Mouse (Mus musculus): ENCODE data around the gene Kras. TPM values are rescaled to one million over a fixed set of nuclear protein-coding genes. Genes with fewer than 3 reads are reported as not detected.

The Kras gene
- polyA plus RNA-seq, 1 experiment = 101 TPM

GRCm38 (mm10) chr6:145182044-145182443 is 68.0 kb downstream of the Kras start:
- Histone ChIP-seq H3K9me3 (replicated peaks; ENCODE audit: control insufficient read depth, insufficient read depth, low read length, poor library complexity, severe bottlenecking) (no peaks in the 10 kb centered on the region), H3K4me1 (ENCODE audit: control insufficient read depth, insufficient read depth, low read length) (peaks cover under 1% of the 10 kb centered on the region)

GRCm38 (mm10) chr6:145179665-145180064 is 70.4 kb downstream of the Kras start:
- Histone ChIP-seq H3K4me3 (ENCODE audit: low read depth, low read length) (peak overlapping the region; percentile 6; the same call in 1 of the 2 replicates), H3K36me3 (ENCODE audit: control insufficient read depth, insufficient read depth, low read length, poor library complexity, severe bottlenecking) (no peaks in the 10 kb centered on the region), H3K9ac (ENCODE audit: low read depth, poor library complexity, severe bottlenecking) (no peak overlapping the region), H3K9me3 (replicated peaks; ENCODE audit: control insufficient read depth, insufficient read depth, low read length, poor library complexity, severe bottlenecking) (no peaks in the 10 kb centered on the region), H3K4me1 (ENCODE audit: control insufficient read depth, insufficient read depth, low read length) (peaks cover 9% of the 10 kb centered on the region), H3K27me3 (ENCODE audit: control insufficient read depth, insufficient read depth, low read length, poor library complexity, severe bottlenecking) (no peaks in the 10 kb centered on the region), H3K27ac (ENCODE audit: insufficient read depth, low read length) (no peak overlapping the region)
- no peak for TF ChIP-seq POLR2A (IDR thresholded peaks at IDR 0.05; ENCODE audit: insufficient read depth, low read length)
- TF ChIP-seq EP300 (IDR thresholded peaks at IDR 0.05; ENCODE audit: insufficient read depth, low read depth, low read length) = 0 out of 2 replicates have a peak, but pooled peaks have one; percentile 20
- TF ChIP-seq CTCF (IDR thresholded peaks at IDR 0.05; ENCODE audit: low read depth, low read length) = peak; percentile 66

More at GRCm38 (mm10) chr6:145182044-145182443, 68.0 kb downstream of the Kras start:
- TF ChIP-seq CTCF (IDR thresholded peaks at IDR 0.05; ENCODE audit: low read depth, low read length) (no peak), EP300 (IDR thresholded peaks at IDR 0.05; ENCODE audit: insufficient read depth, low read depth, low read length) (no peak), POLR2A (IDR thresholded peaks at IDR 0.05; ENCODE audit: insufficient read depth, low read length) (no peak)
- no peak overlapping the region for H3K27ac ChIP-seq (ENCODE audit: insufficient read depth, low read length)
- no peak overlapping the region for H3K4me3 ChIP-seq (ENCODE audit: low read depth, low read length)
- no peaks in the 10 kb centered on the region for H3K36me3 ChIP-seq (ENCODE audit: control insufficient read depth, insufficient read depth, low read length, poor library complexity, severe bottlenecking)
- H3K9ac ChIP-seq (ENCODE audit: low read depth, poor library complexity, severe bottlenecking) = no peak overlapping the region
- no peaks in the 10 kb centered on the region for H3K27me3 ChIP-seq (ENCODE audit: control insufficient read depth, insufficient read depth, low read length, poor library complexity, severe bottlenecking)

GRCm38 (mm10) chr6:145176474-145176873 is 73.6 kb downstream of the Kras start:
- H3K27me3 ChIP-seq (ENCODE audit: control insufficient read depth, insufficient read depth, low read length, poor library complexity, severe bottlenecking) = no peaks in the 10 kb centered on the region
- no peaks in the 10 kb centered on the region for H3K36me3 ChIP-seq (ENCODE audit: control insufficient read depth, insufficient read depth, low read length, poor library complexity, severe bottlenecking)
- H3K9ac ChIP-seq (ENCODE audit: low read depth, poor library complexity, severe bottlenecking) = no peak overlapping the region
- H3K27ac ChIP-seq (ENCODE audit: insufficient read depth, low read length) = peak overlapping the region; percentile 43
- peaks cover 12% of the 10 kb centered on the region for H3K4me1 ChIP-seq (ENCODE audit: control insufficient read depth, insufficient read depth, low read length)
- H3K9me3 ChIP-seq (replicated peaks; ENCODE audit: control insufficient read depth, insufficient read depth, low read length, poor library complexity, severe bottlenecking) = no peaks in the 10 kb centered on the region
- H3K4me3 ChIP-seq (ENCODE audit: low read depth, low read length) = peak overlapping the region; percentile 13; the same call in 1 of the 2 replicates
- no peak for TF ChIP-seq CTCF (IDR thresholded peaks at IDR 0.05; ENCODE audit: low read depth, low read length)
- peak; percentile 99 for TF ChIP-seq EP300 (IDR thresholded peaks at IDR 0.05; ENCODE audit: insufficient read depth, low read depth, low read length)

- Histone ChIP-seq H3K4me3 (ENCODE audit: low read depth, low read length) (peak overlapping the region; percentile 30; the same call in 1 of the 2 replicates), H3K36me3 (ENCODE audit: control insufficient read depth, insufficient read depth, low read length, poor library complexity, severe bottlenecking) (no peaks in the 10 kb centered on the region), H3K4me1 (ENCODE audit: control insufficient read depth, insufficient read depth, low read length) (peaks cover 12% of the 10 kb centered on the region), H3K27ac (ENCODE audit: insufficient read depth, low read length) (peak overlapping the region; percentile 42; the same call in 1 of the 2 replicates), H3K9ac (ENCODE audit: low read depth, poor library complexity, severe bottlenecking) (no peak overlapping the region), H3K9me3 (replicated peaks; ENCODE audit: control insufficient read depth, insufficient read depth, low read length, poor library complexity, severe bottlenecking) (no peaks in the 10 kb centered on the region), H3K27me3 (ENCODE audit: control insufficient read depth, insufficient read depth, low read length, poor library complexity, severe bottlenecking) (no peaks in the 10 kb centered on the region)
- TF ChIP-seq EP300 (IDR thresholded peaks at IDR 0.05; ENCODE audit: insufficient read depth, low read depth, low read length) (peak; percentile 46; the same call in 1 of the 2 replicates), POLR2A (IDR thresholded peaks at IDR 0.05; ENCODE audit: insufficient read depth, low read length) (no peak)
Measured at GRCm38 (mm10) chr6:145175571-145175981, 74.5 kb downstream of the Kras start.

- Histone ChIP-seq H3K36me3 (ENCODE audit: control insufficient read depth, insufficient read depth, low read length, poor library complexity, severe bottlenecking) (no peaks in the 10 kb centered on the region), H3K4me1 (ENCODE audit: control insufficient read depth, insufficient read depth, low read length) (peaks cover 12% of the 10 kb centered on the region), H3K4me3 (ENCODE audit: low read depth, low read length) (peak overlapping the region; percentile 14; the same call in 1 of the 2 replicates), H3K27me3 (ENCODE audit: control insufficient read depth, insufficient read depth, low read length, poor library complexity, severe bottlenecking) (no peaks in the 10 kb centered on the region), H3K27ac (ENCODE audit: insufficient read depth, low read length) (peak overlapping the region; percentile 61), H3K9ac (ENCODE audit: low read depth, poor library complexity, severe bottlenecking) (0 out of 2 replicates have a peak overlapping the region, but pooled peaks have one; percentile 6), H3K9me3 (replicated peaks; ENCODE audit: control insufficient read depth, insufficient read depth, low read length, poor library complexity, severe bottlenecking) (no peaks in the 10 kb centered on the region)
- TF ChIP-seq CTCF (IDR thresholded peaks at IDR 0.05; ENCODE audit: low read depth, low read length) (no peak), POLR2A (IDR thresholded peaks at IDR 0.05; ENCODE audit: insufficient read depth, low read length) (no peak), EP300 (IDR thresholded peaks at IDR 0.05; ENCODE audit: insufficient read depth, low read depth, low read length) (no peak)
Measured at GRCm38 (mm10) chr6:145173781-145174191, 76.3 kb downstream of the Kras start.

GRCm38 (mm10) chr6:145171892-145172606 is 78.0 kb downstream of the Kras start:
- H3K4me1 ChIP-seq (ENCODE audit: control insufficient read depth, insufficient read depth, low read length) = peaks cover 12% of the 10 kb centered on the region
- TF ChIP-seq CTCF (IDR thresholded peaks at IDR 0.05; ENCODE audit: low read depth, low read length) = no peak
- no peak for TF ChIP-seq POLR2A (IDR thresholded peaks at IDR 0.05; ENCODE audit: insufficient read depth, low read length)
- TF ChIP-seq EP300 (IDR thresholded peaks at IDR 0.05; ENCODE audit: insufficient read depth, low read depth, low read length) = no peak
- H3K36me3 ChIP-seq (ENCODE audit: control insufficient read depth, insufficient read depth, low read length, poor library complexity, severe bottlenecking) = no peaks in the 10 kb centered on the region
- no peak overlapping the region for H3K27ac ChIP-seq (ENCODE audit: insufficient read depth, low read length)
- H3K4me3 ChIP-seq (ENCODE audit: low read depth, low read length) = no peak overlapping the region
- no peak overlapping the region for H3K9ac ChIP-seq (ENCODE audit: low read depth, poor library complexity, severe bottlenecking)
- H3K9me3 ChIP-seq (replicated peaks; ENCODE audit: control insufficient read depth, insufficient read depth, low read length, poor library complexity, severe bottlenecking) = no peaks in the 10 kb centered on the region
- no peaks in the 10 kb centered on the region for H3K27me3 ChIP-seq (ENCODE audit: control insufficient read depth, insufficient read depth, low read length, poor library complexity, severe bottlenecking)

Other genes with a start within 250 kb of the Kras start
- 141 and 170 TPM in 2 replicates for gene Bcat1, start 174.1 kb downstream of the Kras start, polyA plus RNA-seq (2011; ENCODE audit: insufficient read depth, insufficient read length, low read depth, missing spikeins)
- gene Lrmp, start 134.6 kb downstream of the Kras start, polyA plus RNA-seq (2011; ENCODE audit: insufficient read depth, insufficient read length, low read depth, missing spikeins) = 0.91 and 1.1 TPM in 2 replicates
- 0.55 and 1.1 TPM in 2 replicates for gene Casc1, start 39.2 kb downstream of the Kras start, polyA plus RNA-seq (2011; ENCODE audit: insufficient read depth, insufficient read length, low read depth, missing spikeins)
- 24.6 and 28.6 TPM in 2 replicates for gene Etfrf1, start 39.1 kb downstream of the Kras start, polyA plus RNA-seq (2011; ENCODE audit: insufficient read depth, insufficient read length, low read depth, missing spikeins)

All from ES-Bruce4 (cell line).